Mouse (Mus musculus): ENCODE results near the gene A630001G21Rik. TPM values are rescaled to one million over a fixed set of nuclear protein-coding genes. Genes with fewer than 3 reads are reported as not detected.
A peak's percentile ranks its signal among the peaks of the same experiment; 100 is the strongest.
"Not testable (repeated sequence)": the region's sequence is repeated elsewhere in the genome, so short reads cannot be mapped to it uniquely, and the experiment has no call there.

Gene A630001G21Rik
- total RNA-seq (2014; rRNA removed; ENCODE audit: low replicate concordance) (3.0 TPM in 1 of 2 replicates, not detected in the other), polyA plus RNA-seq (2015; fragmentation: Nextera tagmentation; extraction: Ambion mirVana) (0.60 and 0.91 TPM in 2 replicates)

- no peak within 1 kb of the TSS for H3K4me3 ChIP-seq (ENCODE audit: low read depth, low read length)
- no peak within 1 kb of the TSS for H3K4me2 ChIP-seq (ENCODE audit: low read depth, low read length)
- no peak within 1 kb of the TSS for H3K9ac ChIP-seq (replicated peaks; ENCODE audit: low read depth, low read length)
- no peaks in the 10 kb centered on the region for H3K4me1 ChIP-seq (ENCODE audit: control insufficient read depth, insufficient read depth)
- DNase-seq (ENCODE audit: low spot score) (no peak), ATAC-seq (ENCODE audit: insufficient read depth, low read depth) (no peak)
- WGBS = 87% methylated on average over 4 of the region's 4 CpGs
- no peaks in the 10 kb centered on the region for H3K27me3 ChIP-seq (ENCODE audit: control insufficient read depth, insufficient read depth, low read length)
- H3K36me3 ChIP-seq (replicated peaks; ENCODE audit: control insufficient read depth, insufficient read depth, low read length) = no peaks in the 10 kb centered on the region
- TF ChIP-seq EP300 (IDR thresholded peaks at IDR 0.05; ENCODE audit: low read depth) (no peak), CTCF (IDR thresholded peaks at IDR 0.05; ENCODE audit: low read depth) (no peak)
- no peak within 1 kb of the TSS for H3K27ac ChIP-seq (ENCODE audit: low read depth)
- H3K9me3 ChIP-seq (replicated peaks; ENCODE audit: control insufficient read depth, low read length) = no peaks in the 10 kb centered on the region
Measured at GRCm38 (mm10) chr1:85778436-85778835, at the start of gene A630001G21Rik. Gene A630001G21Rik (minus strand): TSS chr1:85778643.

- Histone ChIP-seq H3K27ac (ENCODE audit: low read depth) (no peak overlapping the region), H3K4me2 (ENCODE audit: low read depth, low read length) (no peak overlapping the region), H3K4me3 (ENCODE audit: low read depth, low read length) (no peak overlapping the region), H3K9ac (replicated peaks; ENCODE audit: low read depth, low read length) (no peak overlapping the region), H3K4me1 (ENCODE audit: control insufficient read depth, insufficient read depth) (peaks cover 14% of the 10 kb centered on the region; the same call in 1 of the 2 replicates), H3K36me3 (replicated peaks; ENCODE audit: control insufficient read depth, insufficient read depth, low read length) (peaks cover 7% of the 10 kb centered on the region), H3K9me3 (replicated peaks; ENCODE audit: control insufficient read depth, low read length) (no peaks in the 10 kb centered on the region), H3K27me3 (ENCODE audit: control insufficient read depth, insufficient read depth, low read length) (no peaks in the 10 kb centered on the region)
- ATAC-seq (ENCODE audit: insufficient read depth, low read depth) (no peak; the same call in 1 of the 2 replicates), DNase-seq (ENCODE audit: low spot score) (no peak)
- TF ChIP-seq EP300 (IDR thresholded peaks at IDR 0.05; ENCODE audit: low read depth) (no peak), CTCF (IDR thresholded peaks at IDR 0.05; ENCODE audit: low read depth) (no peak)
- WGBS = 68% methylated on average over 5 of the region's 5 CpGs
Measured at GRCm38 (mm10) chr1:85827166-85827565, 48.7 kb upstream of the A630001G21Rik start.

DNA sequence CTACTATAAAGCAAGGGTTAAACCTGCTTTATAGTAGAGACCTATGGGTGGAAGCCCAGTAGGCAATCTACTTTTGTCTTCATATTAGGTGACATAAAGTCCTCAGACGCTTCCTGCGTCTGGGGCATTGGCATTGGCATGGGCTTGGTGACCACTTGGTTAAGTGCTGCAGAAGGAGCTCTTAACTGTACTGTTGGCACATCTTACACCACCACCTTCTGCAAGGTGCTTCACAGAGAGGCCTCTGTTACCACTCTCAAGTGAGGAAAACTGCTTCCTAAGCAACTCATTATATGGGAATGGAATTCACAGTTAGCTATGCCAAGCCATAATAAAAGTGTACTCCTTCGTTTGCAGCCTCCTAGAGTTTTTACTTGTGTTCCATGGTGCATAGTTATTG is 46.5 kb upstream of the A630001G21Rik start:
- ATAC-seq (ENCODE audit: insufficient read depth, low read depth) (no peak), DNase-seq (ENCODE audit: low spot score) (no peak)
- no peak overlapping the region for H3K4me2 ChIP-seq (ENCODE audit: low read depth, low read length)
- no peak for TF ChIP-seq CTCF (IDR thresholded peaks at IDR 0.05; ENCODE audit: low read depth)
- no peak for TF ChIP-seq EP300 (IDR thresholded peaks at IDR 0.05; ENCODE audit: low read depth)
- H3K4me1 ChIP-seq (ENCODE audit: control insufficient read depth, insufficient read depth) = peaks cover 14% of the 10 kb centered on the region; the same call in 1 of the 2 replicates
- no peak overlapping the region for H3K9ac ChIP-seq (replicated peaks; ENCODE audit: low read depth, low read length)
- H3K36me3 ChIP-seq (replicated peaks; ENCODE audit: control insufficient read depth, insufficient read depth, low read length) = peaks cover 14% of the 10 kb centered on the region
- H3K27ac ChIP-seq (ENCODE audit: low read depth) = no peak overlapping the region
- WGBS = 45% methylated on average over 3 of the region's 3 CpGs
- no peaks in the 10 kb centered on the region for H3K27me3 ChIP-seq (ENCODE audit: control insufficient read depth, insufficient read depth, low read length)
- H3K4me3 ChIP-seq (ENCODE audit: low read depth, low read length) = no peak overlapping the region
- no peaks in the 10 kb centered on the region for H3K9me3 ChIP-seq (replicated peaks; ENCODE audit: control insufficient read depth, low read length)

GRCm38 (mm10) chr1:85822239-85822638 is 43.8 kb upstream of the A630001G21Rik start:
- WGBS = 46% methylated on average over 8 of the region's 8 CpGs
- ATAC-seq (ENCODE audit: insufficient read depth, low read depth) (peak; percentile 60; the same call in 1 of the 2 replicates), DNase-seq (ENCODE audit: low spot score) (peak; percentile 35)
- Histone ChIP-seq H3K4me2 (ENCODE audit: low read depth, low read length) (no peak overlapping the region), H3K36me3 (replicated peaks; ENCODE audit: control insufficient read depth, insufficient read depth, low read length) (peaks cover 22% of the 10 kb centered on the region), H3K27me3 (ENCODE audit: control insufficient read depth, insufficient read depth, low read length) (no peaks in the 10 kb centered on the region), H3K27ac (ENCODE audit: low read depth) (peak overlapping the region; percentile 50; the same call in 1 of the 2 replicates), H3K9ac (replicated peaks; ENCODE audit: low read depth, low read length) (no peak overlapping the region), H3K4me3 (ENCODE audit: low read depth, low read length) (no peak overlapping the region), H3K4me1 (ENCODE audit: control insufficient read depth, insufficient read depth) (peaks cover 14% of the 10 kb centered on the region; the same call in 1 of the 2 replicates), H3K9me3 (replicated peaks; ENCODE audit: control insufficient read depth, low read length) (no peaks in the 10 kb centered on the region)
- TF ChIP-seq EP300 (IDR thresholded peaks at IDR 0.05; ENCODE audit: low read depth) (no peak), CTCF (IDR thresholded peaks at IDR 0.05; ENCODE audit: low read depth) (no peak)

DNA sequence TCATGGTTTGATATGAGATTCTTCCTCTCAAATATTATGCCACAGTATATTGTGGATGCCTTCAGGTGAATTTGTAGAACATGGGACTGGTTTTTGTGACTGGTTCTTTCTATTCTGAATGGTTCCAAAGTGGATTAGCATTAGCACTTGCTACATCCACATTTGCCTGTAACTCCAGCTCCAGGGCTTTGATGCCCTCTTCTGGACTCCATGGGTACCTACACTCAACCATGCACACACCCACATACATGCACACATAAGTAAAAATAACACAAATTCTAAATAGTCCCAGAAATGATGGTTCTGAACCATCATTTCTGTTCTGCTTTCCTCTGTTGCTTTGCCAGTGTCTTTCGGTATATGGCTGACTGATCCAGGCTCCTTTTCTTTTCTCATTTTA is 41.3 kb upstream of the A630001G21Rik start:
- no peak for DNase-seq (ENCODE audit: low spot score)

GRCm38 (mm10) chr1:85818121-85818520 is 39.7 kb upstream of the A630001G21Rik start:
- DNase-seq (ENCODE audit: low spot score) (no peak), ATAC-seq (ENCODE audit: insufficient read depth, low read depth) (no peak)
- Histone ChIP-seq H3K9me3 (replicated peaks; ENCODE audit: control insufficient read depth, low read length) (no peaks in the 10 kb centered on the region), H3K36me3 (replicated peaks; ENCODE audit: control insufficient read depth, insufficient read depth, low read length) (peaks cover 22% of the 10 kb centered on the region), H3K4me1 (ENCODE audit: control insufficient read depth, insufficient read depth) (peaks cover 21% of the 10 kb centered on the region), H3K27ac (ENCODE audit: low read depth) (no peak overlapping the region), H3K9ac (replicated peaks; ENCODE audit: low read depth, low read length) (no peak overlapping the region), H3K4me2 (ENCODE audit: low read depth, low read length) (no peak overlapping the region), H3K4me3 (ENCODE audit: low read depth, low read length) (no peak overlapping the region), H3K27me3 (ENCODE audit: control insufficient read depth, insufficient read depth, low read length) (no peaks in the 10 kb centered on the region)
- WGBS = 92% methylated on average over 6 of the region's 6 CpGs
- TF ChIP-seq EP300 (IDR thresholded peaks at IDR 0.05; ENCODE audit: low read depth) (no peak), CTCF (IDR thresholded peaks at IDR 0.05; ENCODE audit: low read depth) (no peak)

More for the DNA sequence above, 41.3 kb upstream of the A630001G21Rik start:
- Histone ChIP-seq H3K4me3 (ENCODE audit: low read depth, low read length) (no peak overlapping the region), H3K27me3 (ENCODE audit: control insufficient read depth, insufficient read depth, low read length) (no peaks in the 10 kb centered on the region), H3K27ac (ENCODE audit: low read depth) (no peak overlapping the region), H3K9me3 (replicated peaks; ENCODE audit: control insufficient read depth, low read length) (no peaks in the 10 kb centered on the region), H3K36me3 (replicated peaks; ENCODE audit: control insufficient read depth, insufficient read depth, low read length) (peaks cover 22% of the 10 kb centered on the region), H3K4me1 (ENCODE audit: control insufficient read depth, insufficient read depth) (peaks cover 15% of the 10 kb centered on the region; the same call in 1 of the 2 replicates), H3K4me2 (ENCODE audit: low read depth, low read length) (no peak overlapping the region), H3K9ac (replicated peaks; ENCODE audit: low read depth, low read length) (no peak overlapping the region)
- no peak for TF ChIP-seq EP300 (IDR thresholded peaks at IDR 0.05; ENCODE audit: low read depth)
- no peak for TF ChIP-seq CTCF (IDR thresholded peaks at IDR 0.05; ENCODE audit: low read depth)
- no peak for ATAC-seq (ENCODE audit: insufficient read depth, low read depth)
- 100% methylated on average over 1 of the region's 1 CpGs for WGBS

DNA sequence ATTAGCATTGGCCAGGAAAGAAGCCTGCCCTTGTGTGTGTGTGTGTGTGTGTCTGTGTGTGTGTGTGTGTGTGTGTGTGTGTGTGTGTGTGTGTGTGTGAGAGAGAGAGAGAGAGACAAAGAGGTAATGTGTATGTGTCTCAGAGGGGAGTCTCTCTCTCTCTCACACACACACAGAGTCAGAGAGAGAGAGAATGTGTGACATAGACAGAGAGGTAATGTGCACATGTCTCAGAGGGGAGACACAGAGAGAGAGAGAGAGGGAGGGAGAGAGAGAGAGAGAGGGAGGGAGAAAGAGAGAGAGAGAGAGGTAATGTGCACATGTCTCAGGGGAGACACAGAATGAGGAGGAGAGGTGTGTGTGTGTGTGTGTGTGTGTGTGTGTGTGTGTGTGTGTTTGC is 35.8 kb upstream of the A630001G21Rik start:
- H3K4me3 ChIP-seq (ENCODE audit: low read depth, low read length); H3K9me3 ChIP-seq (replicated peaks; ENCODE audit: control insufficient read depth, low read length); H3K36me3 ChIP-seq (replicated peaks; ENCODE audit: control insufficient read depth, insufficient read depth, low read length); H3K4me2 ChIP-seq (ENCODE audit: low read depth, low read length); ATAC-seq (ENCODE audit: insufficient read depth, low read depth); H3K27me3 ChIP-seq (ENCODE audit: control insufficient read depth, insufficient read depth, low read length); H3K9ac ChIP-seq (replicated peaks; ENCODE audit: low read depth, low read length); DNase-seq (ENCODE audit: low spot score); H3K27ac ChIP-seq (ENCODE audit: low read depth): not testable (repeated sequence)
- peaks cover 33% of the 10 kb centered on the region for H3K4me1 ChIP-seq (ENCODE audit: control insufficient read depth, insufficient read depth)
